Mouse (Mus musculus): ENCODE measurements around the gene Gcm1. TPM values are rescaled to one million over a fixed set of nuclear protein-coding genes. Genes with fewer than 3 reads are reported as not detected.
"Not testable (repeated sequence)": the region's sequence is repeated elsewhere in the genome, so short reads cannot be mapped to it uniquely, and the experiment has no call there.

The Gcm1 gene
- polyA plus RNA-seq, 2 experiments, result 0.03 to 0.11 TPM

GRCm38 (mm10) chr9:78059525-78060120, 7.9 kb downstream of the Gcm1 start:
- H3K4me2 ChIP-seq (replicated peaks; ENCODE audit: low read depth, low read length, severe bottlenecking), result no peak overlapping the region
- H3K9ac ChIP-seq (ENCODE audit: low read depth, low read length, severe bottlenecking), result no peak overlapping the region
- 79% methylated on average over 16 of the region's 16 CpGs for WGBS
- 0 out of 2 replicates have a peak, but pooled peaks cover 9% of the 10 kb centered on the region for H3K4me1 ChIP-seq (ENCODE audit: control insufficient read depth, insufficient read depth, low read length)
- DNase-seq (ENCODE audit: low spot score) (no peak), ATAC-seq (ENCODE audit: low FRiP score, low read depth) (no peak)
- no peaks in the 10 kb centered on the region for H3K36me3 ChIP-seq (ENCODE audit: control insufficient read depth, insufficient read depth, low read length)
- H3K9me3 ChIP-seq (ENCODE audit: control insufficient read depth, low read length), result no peaks in the 10 kb centered on the region
- TF ChIP-seq POLR2A (IDR thresholded peaks at IDR 0.05; ENCODE audit: borderline replicate concordance, extremely low read depth, insufficient read depth, insufficient read length), result no peak
- H3K27ac ChIP-seq (replicated peaks; ENCODE audit: low read depth, low read length), result no peak overlapping the region
- H3K4me3 ChIP-seq (replicated peaks; ENCODE audit: low read length), result no peak overlapping the region
- H3K27me3 ChIP-seq (ENCODE audit: control insufficient read depth, insufficient read depth, low read length), result no peaks in the 10 kb centered on the region

- H3K9ac ChIP-seq (ENCODE audit: low read depth, low read length, severe bottlenecking), result no peak overlapping the region
- no peak overlapping the region for H3K27ac ChIP-seq (replicated peaks; ENCODE audit: low read depth, low read length)
- H3K4me1 ChIP-seq (ENCODE audit: control insufficient read depth, insufficient read depth, low read length), result 0 out of 2 replicates have a peak, but pooled peaks cover 10% of the 10 kb centered on the region
- H3K36me3 ChIP-seq (ENCODE audit: control insufficient read depth, insufficient read depth, low read length), result no peaks in the 10 kb centered on the region
- no peak overlapping the region for H3K4me2 ChIP-seq (replicated peaks; ENCODE audit: low read depth, low read length, severe bottlenecking)
- TF ChIP-seq POLR2A (IDR thresholded peaks at IDR 0.05; ENCODE audit: borderline replicate concordance, extremely low read depth, insufficient read depth, insufficient read length), result no peak
- WGBS, result 90% methylated on average over 9 of the region's 9 CpGs
- ATAC-seq (ENCODE audit: low FRiP score, low read depth) (no peak), DNase-seq (ENCODE audit: low spot score) (no peak)
- no peaks in the 10 kb centered on the region for H3K9me3 ChIP-seq (ENCODE audit: control insufficient read depth, low read length)
- H3K27me3 ChIP-seq (ENCODE audit: control insufficient read depth, insufficient read depth, low read length), result no peaks in the 10 kb centered on the region
- H3K4me3 ChIP-seq (replicated peaks; ENCODE audit: low read length), result no peak overlapping the region
Observed at GRCm38 (mm10) chr9:78062392-78062791, 10.7 kb downstream of the Gcm1 start.

- ATAC-seq (ENCODE audit: low FRiP score, low read depth) (no peak), DNase-seq (ENCODE audit: low spot score) (peak; percentile 23)
- WGBS, result 30% methylated on average over 10 of the region's 10 CpGs
- Histone ChIP-seq H3K9me3 (ENCODE audit: control insufficient read depth, low read length) (no peaks in the 10 kb centered on the region), H3K36me3 (ENCODE audit: control insufficient read depth, insufficient read depth, low read length) (no peaks in the 10 kb centered on the region), H3K9ac (ENCODE audit: low read depth, low read length, severe bottlenecking) (no peak overlapping the region), H3K4me3 (replicated peaks; ENCODE audit: low read length) (no peak overlapping the region), H3K27me3 (ENCODE audit: control insufficient read depth, insufficient read depth, low read length) (no peaks in the 10 kb centered on the region), H3K4me1 (ENCODE audit: control insufficient read depth, insufficient read depth, low read length) (0 out of 2 replicates have a peak, but pooled peaks cover 10% of the 10 kb centered on the region), H3K4me2 (replicated peaks; ENCODE audit: low read depth, low read length, severe bottlenecking) (peak overlapping the region; percentile 21; the same call in 1 of the 2 replicates), H3K27ac (replicated peaks; ENCODE audit: low read depth, low read length) (peak overlapping the region; percentile 38; the same call in 1 of the 2 replicates)
- no peak for TF ChIP-seq POLR2A (IDR thresholded peaks at IDR 0.05; ENCODE audit: borderline replicate concordance, extremely low read depth, insufficient read depth, insufficient read length)
Observed at GRCm38 (mm10) chr9:78064121-78064520, 12.4 kb downstream of the Gcm1 start.

GRCm38 (mm10) chr9:78070496-78070895, 18.8 kb downstream of the Gcm1 start:
- DNase-seq (ENCODE audit: low spot score) (no peak), ATAC-seq (ENCODE audit: low FRiP score, low read depth) (no peak)
- WGBS, result 53% methylated on average over 5 of the region's 5 CpGs
- no peak for TF ChIP-seq POLR2A (IDR thresholded peaks at IDR 0.05; ENCODE audit: borderline replicate concordance, extremely low read depth, insufficient read depth, insufficient read length)
- no peaks in the 10 kb centered on the region for H3K36me3 ChIP-seq (ENCODE audit: control insufficient read depth, insufficient read depth, low read length)
- no peaks in the 10 kb centered on the region for H3K27me3 ChIP-seq (ENCODE audit: control insufficient read depth, insufficient read depth, low read length)
- H3K4me3 ChIP-seq (replicated peaks; ENCODE audit: low read length), result no peak overlapping the region
- H3K9ac ChIP-seq (ENCODE audit: low read depth, low read length, severe bottlenecking), result no peak overlapping the region
- H3K9me3 ChIP-seq (ENCODE audit: control insufficient read depth, low read length), result no peaks in the 10 kb centered on the region
- no peak overlapping the region for H3K4me2 ChIP-seq (replicated peaks; ENCODE audit: low read depth, low read length, severe bottlenecking)
- H3K27ac ChIP-seq (replicated peaks; ENCODE audit: low read depth, low read length), result no peak overlapping the region
- peaks cover 3% of the 10 kb centered on the region; the same call in 1 of the 2 replicates for H3K4me1 ChIP-seq (ENCODE audit: control insufficient read depth, insufficient read depth, low read length)

GRCm38 (mm10) chr9:78071626-78072025, 19.9 kb downstream of the Gcm1 start:
- H3K27ac ChIP-seq (replicated peaks; ENCODE audit: low read depth, low read length), result no peak overlapping the region
- H3K4me1 ChIP-seq (ENCODE audit: control insufficient read depth, insufficient read depth, low read length), result peaks cover 3% of the 10 kb centered on the region; the same call in 1 of the 2 replicates
- WGBS, result 89% methylated on average over 4 of the region's 4 CpGs
- no peak overlapping the region for H3K9ac ChIP-seq (ENCODE audit: low read depth, low read length, severe bottlenecking)
- no peaks in the 10 kb centered on the region for H3K27me3 ChIP-seq (ENCODE audit: control insufficient read depth, insufficient read depth, low read length)
- no peaks in the 10 kb centered on the region for H3K36me3 ChIP-seq (ENCODE audit: control insufficient read depth, insufficient read depth, low read length)
- TF ChIP-seq POLR2A (IDR thresholded peaks at IDR 0.05; ENCODE audit: borderline replicate concordance, extremely low read depth, insufficient read depth, insufficient read length), result no peak
- no peak overlapping the region for H3K4me3 ChIP-seq (replicated peaks; ENCODE audit: low read length)
- no peaks in the 10 kb centered on the region for H3K9me3 ChIP-seq (ENCODE audit: control insufficient read depth, low read length)
- H3K4me2 ChIP-seq (replicated peaks; ENCODE audit: low read depth, low read length, severe bottlenecking), result no peak overlapping the region
- ATAC-seq (ENCODE audit: low FRiP score, low read depth), result no peak
- no peak for DNase-seq (ENCODE audit: low spot score)

- H3K9me3 ChIP-seq (ENCODE audit: control insufficient read depth, low read length); DNase-seq (ENCODE audit: low spot score); H3K4me3 ChIP-seq (replicated peaks; ENCODE audit: low read length); H3K27ac ChIP-seq (replicated peaks; ENCODE audit: low read depth, low read length); ATAC-seq (ENCODE audit: low FRiP score, low read depth); H3K4me1 ChIP-seq (ENCODE audit: control insufficient read depth, insufficient read depth, low read length); H3K27me3 ChIP-seq (ENCODE audit: control insufficient read depth, insufficient read depth, low read length); H3K4me2 ChIP-seq (replicated peaks; ENCODE audit: low read depth, low read length, severe bottlenecking); H3K36me3 ChIP-seq (ENCODE audit: control insufficient read depth, insufficient read depth, low read length); H3K9ac ChIP-seq (ENCODE audit: low read depth, low read length, severe bottlenecking): not testable (repeated sequence)
- WGBS, result 87% methylated on average over 3 of the region's 3 CpGs
Observed at GRCm38 (mm10) chr9:78073291-78073690, 21.6 kb downstream of the Gcm1 start.

Measured in limb, embryonic 14.5 days (tissue).